Mouse (Mus musculus) lung, postnatal 0 days (tissue): Measurements from ENCODE around the gene Vamp1. TPM values are rescaled to one million over a fixed set of nuclear protein-coding genes. Genes with fewer than 3 reads are reported as not detected.

ENCODE experiments used
- ATAC-seq: fragments of 200-750 bp; cut with Nextera tagmentation; 2 replicates; pipeline ENCODE4 v1.8.0; 2017; ENCODE audit warnings: moderate library complexity
- DNase-seq: peaks from one replicate; pipeline ENCODE4 v3.0.0-alpha.2; 2016; ENCODE audit warnings: low spot score
- H3K27ac ChIP-seq: fragments of 300-500 bp; sonication (generic); 2 replicates; pipeline ENCODE4 v1.5.1; 2014; ENCODE audit warnings: antibody characterized with exemption, mild to moderate bottlenecking, low read length, mixed read lengths
- H3K27me3 ChIP-seq: fragments of 300-500 bp; sonication (generic); replicated peaks from 2 replicates; pipeline ENCODE4 v1.6.1; 2014; ENCODE audit warnings: low read length, mixed read lengths; ENCODE audit not compliant: insufficient read depth
- H3K36me3 ChIP-seq: fragments of 300-500 bp; sonication (generic); 2 replicates; pipeline ENCODE4 v1.6.1; 2014; ENCODE audit warnings: low read length, mixed read lengths; ENCODE audit not compliant: insufficient read depth
- H3K4me1 ChIP-seq: fragments of 300-500 bp; sonication (generic); 2 replicates; pipeline ENCODE4 v1.6.1; 2014; ENCODE audit warnings: antibody characterized with exemption, low read depth, low read length, mixed read lengths; ENCODE audit not compliant: insufficient read depth
- H3K4me2 ChIP-seq: fragments of 300-500 bp; sonication (generic); replicated peaks from 2 replicates; pipeline ENCODE4 v1.6.1; 2014; ENCODE audit warnings: low read depth, mild to moderate bottlenecking, low read length, moderate library complexity, mixed read lengths
- H3K4me3 ChIP-seq: fragments of 300-500 bp; sonication (generic); 2 replicates; pipeline ENCODE4 v1.5.1; 2014; ENCODE audit warnings: low read depth, low read length
- H3K9ac ChIP-seq: fragments of 300-500 bp; sonication (generic); replicated peaks from 2 replicates; pipeline ENCODE4 v1.6.1; 2014; ENCODE audit warnings: low read depth, mild to moderate bottlenecking
- H3K9me3 ChIP-seq: fragments of 300-500 bp; sonication (generic); 2 replicates; pipeline ENCODE4 v1.6.1; 2016; ENCODE audit warnings: low read length, mixed read lengths
- CTCF ChIP-seq: IDR thresholded peaks from 2 replicates; pipeline ENCODE4 v1.5.1; 2016; ENCODE audit warnings: antibody characterized with exemption, mild to moderate bottlenecking
- EP300 ChIP-seq: IDR thresholded peaks from 2 replicates; pipeline ENCODE4 v1.6.1; 2016; ENCODE audit warnings: antibody characterized with exemption, mild to moderate bottlenecking, control low read depth
- WGBS: fragments of 180-500 bp; shearing (Covaris S2); extraction: QIAGEN DNeasy Blood & Tissue Kit; methylation state at CpG from one replicate; pipeline ENCODE4 v1.1.7; 2014; 5-methylcytosine and 5-hydroxymethylcytosine counted together
- polyA plus RNA-seq: library from polyadenylated mRNA; unstranded; fragments of >200 nt; fragmentation: Nextera tagmentation; extraction: Ambion mirVana; gene quantifications from 2 replicates; pipeline ENCODE4 v1.2.1, GENCODE M21; 2015

Gene Vamp1
- polyA plus RNA-seq, 1 experiment from 2014 or later: 3.0 TPM

DNA sequence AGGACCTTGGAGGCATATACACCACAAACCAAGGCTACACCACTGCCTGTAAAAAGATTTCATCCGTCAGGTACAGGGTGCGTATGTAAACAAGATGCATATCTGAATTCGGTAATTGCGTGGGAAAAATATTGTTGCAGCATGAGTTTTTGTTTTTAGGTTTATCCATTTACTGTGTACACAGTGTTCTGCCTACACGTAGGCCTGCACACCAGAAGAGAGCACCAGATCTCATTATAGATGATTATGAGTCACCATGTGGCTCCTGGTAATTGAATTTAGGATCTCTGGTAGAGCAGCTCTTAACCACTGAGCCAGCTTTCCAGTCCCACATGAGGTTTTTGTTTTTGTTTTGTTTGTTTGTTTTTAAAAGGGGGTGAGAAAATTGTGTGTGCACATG is 18.2 kb upstream of the Vamp1 start:
- 84% methylated on average over 5 of the region's 5 CpGs for WGBS
- no peak for DNase-seq

DNA sequence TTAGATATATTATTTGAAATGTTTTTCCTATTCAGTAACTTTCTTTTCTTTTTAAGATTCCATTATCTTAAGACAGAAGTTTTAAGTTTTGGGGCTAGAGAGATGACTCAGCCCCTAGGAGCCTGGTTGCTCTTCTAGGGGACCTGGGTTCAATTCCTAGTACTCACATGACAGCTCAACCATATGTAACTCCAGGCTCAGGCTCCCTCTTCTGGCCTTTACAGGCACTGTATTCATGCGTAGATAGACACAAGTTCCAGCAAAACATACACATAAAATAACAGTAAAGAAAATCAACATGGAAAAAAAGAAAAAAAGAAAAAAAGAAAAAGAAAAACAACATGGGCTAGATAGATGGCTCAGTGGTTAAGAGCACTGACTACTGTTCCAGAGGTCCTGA is 4.9 kb upstream of the Vamp1 start:
- H3K4me2 ChIP-seq: no peak overlapping the region
- no peak overlapping the region for H3K4me3 ChIP-seq
- H3K4me1 ChIP-seq: no peaks in the 10 kb centered on the region
- H3K27ac ChIP-seq: no peak overlapping the region
- TF ChIP-seq CTCF: no peak
- no peak for TF ChIP-seq EP300
- DNase-seq (no peak), ATAC-seq (no peak)
- no peak overlapping the region for H3K9ac ChIP-seq
- no peaks in the 10 kb centered on the region for H3K36me3 ChIP-seq
- H3K9me3 ChIP-seq: no peaks in the 10 kb centered on the region
- WGBS: 90% methylated on average over 1 of the region's 1 CpGs
- H3K27me3 ChIP-seq: no peaks in the 10 kb centered on the region

More for the DNA sequence above, 18.2 kb upstream of the Vamp1 start:
- no peak overlapping the region for H3K4me2 ChIP-seq
- H3K4me1 ChIP-seq: peaks cover 6% of the 10 kb centered on the region; the same call in 1 of the 2 replicates
- no peak overlapping the region for H3K4me3 ChIP-seq
- no peaks in the 10 kb centered on the region for H3K9me3 ChIP-seq
- H3K9ac ChIP-seq: no peak overlapping the region
- no peaks in the 10 kb centered on the region for H3K36me3 ChIP-seq
- no peak for ATAC-seq
- TF ChIP-seq CTCF: no peak
- no peak for TF ChIP-seq EP300
- no peaks in the 10 kb centered on the region for H3K27me3 ChIP-seq
- H3K27ac ChIP-seq: no peak overlapping the region

DNA sequence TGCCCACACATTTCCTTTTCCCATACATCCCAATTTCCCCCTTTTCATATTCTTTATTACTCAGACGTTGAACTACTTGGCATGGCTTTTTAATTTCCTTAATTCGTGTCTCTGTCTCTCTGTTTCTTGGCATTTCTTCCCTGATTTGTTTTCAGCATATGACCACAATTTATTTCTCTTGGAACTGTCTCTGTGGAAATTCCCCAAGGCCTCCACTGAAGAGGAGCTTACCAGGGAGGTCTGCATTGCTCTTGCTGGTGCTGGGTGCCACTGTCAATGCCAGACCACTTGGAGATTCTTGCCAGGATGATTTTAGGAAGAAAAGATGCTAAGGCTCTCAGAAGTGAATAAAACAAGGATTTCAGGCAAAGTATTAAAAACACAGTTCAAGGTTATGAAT is 2.7 kb upstream of the Vamp1 start:
- 15% methylated on average over 2 of the region's 2 CpGs for WGBS

DNA sequence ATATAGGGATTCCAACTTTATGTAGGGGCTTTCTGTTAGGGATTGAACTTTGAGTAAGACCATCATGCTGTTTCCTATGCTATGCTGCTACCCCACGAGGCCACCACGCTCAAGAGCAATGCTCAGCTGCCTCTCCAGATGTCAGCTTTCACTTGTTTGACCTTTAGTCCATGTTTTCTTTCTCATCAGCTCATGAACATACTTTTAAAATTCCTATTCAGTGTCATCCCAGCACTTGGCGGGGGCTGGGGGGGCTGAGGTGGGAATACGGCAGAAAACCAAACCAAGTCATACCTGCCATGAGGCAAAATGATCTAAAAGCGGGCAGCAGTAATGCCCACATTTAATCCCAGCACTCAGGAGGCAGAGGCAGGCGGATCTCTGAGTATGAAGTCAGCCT is 2.2 kb upstream of the Vamp1 start:
- ATAC-seq (no peak), DNase-seq (no peak)
- H3K27me3 ChIP-seq: no peaks in the 10 kb centered on the region
- no peak overlapping the region for H3K4me3 ChIP-seq
- no peaks in the 10 kb centered on the region for H3K4me1 ChIP-seq
- H3K9me3 ChIP-seq: no peaks in the 10 kb centered on the region
- WGBS: 64% methylated on average over 6 of the region's 6 CpGs
- H3K27ac ChIP-seq: no peak overlapping the region
- H3K9ac ChIP-seq: no peak overlapping the region
- H3K4me2 ChIP-seq: no peak overlapping the region
- H3K36me3 ChIP-seq: no peaks in the 10 kb centered on the region
- no peak for TF ChIP-seq CTCF
- no peak for TF ChIP-seq EP300

More for the DNA sequence above, 2.7 kb upstream of the Vamp1 start:
- no peaks in the 10 kb centered on the region for H3K4me1 ChIP-seq
- no peak for TF ChIP-seq CTCF
- no peak for TF ChIP-seq EP300
- no peak overlapping the region for H3K9ac ChIP-seq
- H3K4me3 ChIP-seq: no peak overlapping the region
- ATAC-seq (no peak), DNase-seq (no peak)
- no peaks in the 10 kb centered on the region for H3K9me3 ChIP-seq
- no peak overlapping the region for H3K27ac ChIP-seq
- no peaks in the 10 kb centered on the region for H3K27me3 ChIP-seq
- H3K4me2 ChIP-seq: no peak overlapping the region
- no peaks in the 10 kb centered on the region for H3K36me3 ChIP-seq

DNA sequence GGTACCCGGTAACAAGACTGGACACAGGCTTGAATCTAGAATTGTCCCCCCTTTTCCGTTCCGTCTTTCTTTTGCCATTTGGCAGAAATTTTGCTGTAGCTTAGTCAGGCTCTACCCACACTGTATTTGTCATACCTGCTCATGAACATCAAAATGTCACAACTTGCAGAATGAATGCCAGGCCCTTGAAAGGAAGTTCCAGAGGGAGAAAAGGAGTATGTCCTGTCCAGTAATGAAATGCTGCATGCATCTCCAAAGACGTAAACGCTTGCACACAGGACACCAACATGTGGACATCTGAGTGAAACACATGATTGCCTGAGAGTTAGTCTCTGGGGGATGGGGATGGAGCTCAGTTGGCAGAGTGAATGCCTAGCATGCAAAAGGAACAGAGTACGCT is 1.6 kb upstream of the Vamp1 start:
- TF ChIP-seq EP300: no peak
- TF ChIP-seq CTCF: no peak
- WGBS: 72% methylated on average over 6 of the region's 6 CpGs
- ATAC-seq (no peak), DNase-seq (no peak)
- H3K9me3 ChIP-seq: no peaks in the 10 kb centered on the region
- H3K36me3 ChIP-seq: no peaks in the 10 kb centered on the region
- H3K4me1 ChIP-seq: no peaks in the 10 kb centered on the region
- no peak overlapping the region for H3K27ac ChIP-seq
- no peak overlapping the region for H3K4me2 ChIP-seq
- no peak overlapping the region for H3K9ac ChIP-seq
- no peak overlapping the region for H3K4me3 ChIP-seq
- H3K27me3 ChIP-seq: no peaks in the 10 kb centered on the region

DNA sequence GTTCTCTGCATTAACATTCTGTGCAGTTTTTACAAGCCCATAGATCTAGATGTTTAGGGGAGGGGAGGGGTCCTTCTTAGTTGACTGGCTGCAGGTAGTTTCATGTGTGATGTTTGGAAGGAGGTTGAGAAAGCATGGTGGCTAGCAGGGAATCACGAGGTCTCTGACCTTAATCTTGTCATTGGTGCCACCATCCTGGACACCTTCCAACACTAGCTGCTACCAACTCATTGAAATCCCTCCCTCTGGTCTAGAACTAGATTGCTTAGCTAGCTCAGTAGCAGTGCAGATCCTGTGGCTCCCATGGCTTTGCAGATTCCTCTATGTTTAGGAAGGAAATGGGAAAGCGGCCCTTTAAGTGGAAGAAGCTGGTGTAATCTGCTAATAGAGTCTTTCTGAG is 1.5 kb downstream of the Vamp1 start:
- DNase-seq: no peak
- no peaks in the 10 kb centered on the region for H3K9me3 ChIP-seq
- H3K4me1 ChIP-seq: no peaks in the 10 kb centered on the region
- H3K4me3 ChIP-seq: no peak overlapping the region
- no peak for ATAC-seq
- no peaks in the 10 kb centered on the region for H3K36me3 ChIP-seq
- no peak overlapping the region for H3K9ac ChIP-seq
- TF ChIP-seq CTCF (no peak), EP300 (no peak)
- 77% methylated on average over 2 of the region's 2 CpGs for WGBS
- H3K4me2 ChIP-seq: no peak overlapping the region
- H3K27me3 ChIP-seq: no peaks in the 10 kb centered on the region
- H3K27ac ChIP-seq: no peak overlapping the region

DNA sequence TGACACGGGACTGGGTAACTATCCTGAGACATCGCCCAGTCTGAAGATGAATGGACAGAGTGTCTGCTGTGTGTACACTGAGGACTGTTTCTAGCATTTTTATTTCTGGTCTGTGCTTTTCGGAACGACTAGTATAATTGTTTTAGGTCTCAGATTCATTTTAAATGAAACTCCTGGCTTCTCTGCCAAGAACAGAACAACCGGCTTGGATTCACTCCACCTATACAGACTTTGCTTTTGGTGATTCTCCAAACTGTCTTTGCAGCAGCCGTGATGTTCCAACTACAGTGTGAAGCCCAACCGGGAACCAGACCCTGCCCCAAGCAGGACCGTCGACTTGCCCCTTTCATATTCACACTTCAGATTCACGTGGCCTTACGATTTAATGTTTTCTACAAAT is 2.5 kb downstream of the Vamp1 start:
- 78% methylated on average over 11 of the region's 11 CpGs for WGBS
- H3K27me3 ChIP-seq: no peaks in the 10 kb centered on the region
- H3K4me3 ChIP-seq: no peak overlapping the region
- no peaks in the 10 kb centered on the region for H3K9me3 ChIP-seq
- H3K9ac ChIP-seq: no peak overlapping the region
- no peaks in the 10 kb centered on the region for H3K4me1 ChIP-seq
- no peak for TF ChIP-seq CTCF
- no peak for TF ChIP-seq EP300
- no peak overlapping the region for H3K4me2 ChIP-seq
- no peaks in the 10 kb centered on the region for H3K36me3 ChIP-seq
- H3K27ac ChIP-seq: no peak overlapping the region
- ATAC-seq (no peak), DNase-seq (no peak)
